Mouse (Mus musculus) heart, adult 2 months (tissue): ENCODE data around the gene Pid1.

ENCODE experiments used
- CTCF ChIP-seq: fragments of 200-600 bp; IDR thresholded peaks from 2 replicates; pipeline ENCODE4 v1.8.1; 2022; ENCODE audit warnings: antibody characterized with exemption, mild to moderate bottlenecking, moderate library complexity
- EP300 ChIP-seq: fragments of 200-500 bp; IDR thresholded peaks from 2 replicates; pipeline ENCODE4 v1.6.1; 2011; ENCODE audit warnings: low read depth, low read length, control low read depth; ENCODE audit not compliant: insufficient read depth
- POLR2A ChIP-seq: fragments of 200-500 bp; IDR thresholded peaks from 2 replicates; pipeline ENCODE4 v1.6.1; 2011; ENCODE audit warnings: mild to moderate bottlenecking, low read depth, low read length, control low read depth; ENCODE audit not compliant: insufficient read depth

DNA sequence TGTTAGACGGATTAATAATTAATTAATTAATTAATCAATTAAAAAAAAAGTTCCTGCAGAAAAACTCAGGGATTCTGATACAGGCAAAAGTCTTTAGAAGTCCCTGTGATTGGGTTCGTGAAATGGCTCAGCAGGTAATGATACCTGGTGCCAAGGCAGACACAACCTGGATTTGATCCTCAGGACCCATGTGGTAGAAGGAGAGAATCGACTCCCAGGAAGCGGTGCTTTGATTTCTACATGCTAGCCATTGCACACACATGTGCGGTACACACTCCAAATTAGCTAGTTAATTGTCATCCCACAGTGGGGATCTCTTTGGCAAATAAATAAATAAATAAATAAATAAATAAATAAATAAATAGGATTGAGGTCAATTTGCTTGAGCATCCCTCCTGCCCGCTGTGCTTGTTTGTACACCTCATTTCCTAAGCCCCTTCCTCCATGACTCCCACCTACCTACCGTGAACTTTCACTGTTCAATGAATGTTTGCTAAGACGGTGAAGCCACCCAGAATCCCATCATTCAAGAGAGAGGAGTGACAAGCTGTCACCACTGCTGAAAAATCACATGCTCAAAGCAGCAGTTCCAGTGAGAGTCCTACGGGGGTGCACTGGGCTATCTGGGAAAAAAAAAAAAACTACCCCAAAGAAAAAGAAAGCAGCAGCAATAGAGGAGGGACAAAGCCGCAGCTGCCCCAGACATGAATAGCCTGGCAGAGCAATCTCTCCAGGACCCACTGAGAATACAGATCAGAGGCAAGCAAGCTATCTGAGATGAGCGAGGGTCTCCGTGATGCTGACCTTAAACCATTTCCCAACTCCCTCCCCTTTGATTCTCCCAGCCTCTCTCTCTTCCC lies 209.0 kb downstream of the Pid1 start:
- TF ChIP-seq CTCF (no peak), EP300 (no peak), POLR2A (no peak)
